Mouse (Mus musculus) hindbrain, postnatal 0 days (tissue): ENCODE measurements around the gene Trp73. TPM values are rescaled to one million over a fixed set of nuclear protein-coding genes. Genes with fewer than 3 reads are reported as not detected.

ENCODE experiments used
- ATAC-seq: fragments of 200-750 bp; cut with Nextera tagmentation; 2 replicates; pipeline ENCODE4 v1.8.0; 2017; ENCODE audit warnings: mild to moderate bottlenecking, moderate TSS enrichment, moderate library complexity
- DNase-seq: peaks from one replicate; pipeline ENCODE4 v3.0.0-alpha.2; 2015; ENCODE audit warnings: low spot score
- H3K27ac ChIP-seq: fragments of 300-500 bp; sonication (generic); 2 replicates; pipeline ENCODE4 v1.5.1; 2014; ENCODE audit warnings: mild to moderate bottlenecking
- H3K27me3 ChIP-seq: fragments of 300-500 bp; sonication (generic); 2 replicates; pipeline ENCODE4 v1.6.1; 2014; ENCODE audit warnings: low read length, mixed read lengths; ENCODE audit not compliant: insufficient read depth
- H3K36me3 ChIP-seq: fragments of 300-500 bp; sonication (generic); 2 replicates; pipeline ENCODE4 v1.6.1; 2014; ENCODE audit warnings: low read length, mixed read lengths; ENCODE audit not compliant: insufficient read depth
- H3K4me1 ChIP-seq: fragments of 300-500 bp; sonication (generic); 2 replicates; pipeline ENCODE4 v1.6.1; 2014; ENCODE audit warnings: antibody characterized with exemption, low read length, mixed read lengths; ENCODE audit not compliant: insufficient read depth
- H3K4me2 ChIP-seq: fragments of 300-500 bp; sonication (generic); 2 replicates; pipeline ENCODE4 v1.6.1; 2014; ENCODE audit warnings: low read depth, mild to moderate bottlenecking, low read length, moderate library complexity, mixed read lengths
- H3K4me3 ChIP-seq: fragments of 300-500 bp; sonication (generic); 2 replicates; pipeline ENCODE4 v1.5.1; 2014; ENCODE audit warnings: low read length
- H3K9ac ChIP-seq: fragments of 300-500 bp; sonication (generic); replicated peaks from 2 replicates; pipeline ENCODE4 v1.6.1; 2014; ENCODE audit warnings: mild to moderate bottlenecking, low read length, moderate library complexity, mixed read lengths
- H3K9me3 ChIP-seq: fragments of 300-500 bp; sonication (generic); 2 replicates; pipeline ENCODE4 v1.6.1; 2016; ENCODE audit warnings: low read length, mixed read lengths
- CTCF ChIP-seq: IDR thresholded peaks from 2 replicates; pipeline ENCODE4 v1.5.1; 2016; ENCODE audit warnings: antibody characterized with exemption, control low read depth, low read depth
- WGBS: fragments of 180-500 bp; shearing (Covaris S2); extraction: QIAGEN DNeasy Blood & Tissue Kit; methylation state at CpG from one replicate; pipeline ENCODE4 v1.1.7; 2014; 5-methylcytosine and 5-hydroxymethylcytosine counted together
- polyA plus RNA-seq: library from polyadenylated mRNA; unstranded; fragments of >200 nt; fragmentation: Nextera tagmentation; extraction: Ambion mirVana; gene quantifications from 2 replicates; pipeline ENCODE4 v1.2.1, GENCODE M21; 2015
- total RNA-seq: library from RNA; depleted of rRNA; stranded (reverse); fragments of >200 nt; gene quantifications from 2 replicates; pipeline ENCODE4 v1.2.3, GENCODE M21; 2014; rRNA removed

The Trp73 gene
- 0.83 and 1.2 TPM in 2 replicates for total RNA-seq
- polyA plus RNA-seq, result 0.96 and 1.3 TPM in 2 replicates

GRCm38 (mm10) chr4:154140182-154140212, at the start of gene Trp73:
Gene Trp73 (minus strand): TSS chr4:154140208.
- H3K9ac ChIP-seq, result peak within 1 kb of the TSS; percentile 41
- H3K27me3 ChIP-seq, result peaks cover 51% of the 10 kb centered on the region
- no peaks in the 10 kb centered on the region for H3K9me3 ChIP-seq
- DNase-seq (no peak), ATAC-seq (no peak)
- H3K36me3 ChIP-seq, result no peaks in the 10 kb centered on the region
- no peak within 1 kb of the TSS for H3K27ac ChIP-seq
- peak within 1 kb of the TSS; percentile 78 for H3K4me2 ChIP-seq
- H3K4me3 ChIP-seq, result peak within 1 kb of the TSS; percentile 45
- no CpG with 5 or more reads among the region's 4 CpGs for WGBS
- TF ChIP-seq CTCF, result no peak
- peaks cover 24% of the 10 kb centered on the region; the same call in 1 of the 2 replicates for H3K4me1 ChIP-seq

- no peak overlapping the region for H3K27ac ChIP-seq
- no peaks in the 10 kb centered on the region for H3K36me3 ChIP-seq
- H3K9ac ChIP-seq, result no peak overlapping the region
- no peak for ATAC-seq
- no peaks in the 10 kb centered on the region for H3K9me3 ChIP-seq
- DNase-seq, result no peak
- no peaks in the 10 kb centered on the region for H3K4me1 ChIP-seq
- no peak overlapping the region for H3K4me3 ChIP-seq
- no peaks in the 10 kb centered on the region for H3K27me3 ChIP-seq
- TF ChIP-seq CTCF, result no peak
- no peak overlapping the region for H3K4me2 ChIP-seq
- WGBS, result 78% methylated on average over 8 of the region's 8 CpGs
These were observed 48.9 kb upstream of the Trp73 start for GRCm38 (mm10) chr4:154188948-154189347.

- TF ChIP-seq CTCF, result no peak
- Histone ChIP-seq H3K27ac (no peak overlapping the region), H3K9ac (no peak overlapping the region), H3K36me3 (no peaks in the 10 kb centered on the region), H3K4me2 (no peak overlapping the region), H3K4me1 (no peaks in the 10 kb centered on the region), H3K9me3 (no peaks in the 10 kb centered on the region), H3K4me3 (no peak overlapping the region), H3K27me3 (no peaks in the 10 kb centered on the region)
- no peak for ATAC-seq
- no peak for DNase-seq
- 84% methylated on average over 11 of the region's 11 CpGs for WGBS
These were observed 46.1 kb upstream of the Trp73 start for GRCm38 (mm10) chr4:154186002-154186537.

GRCm38 (mm10) chr4:154185001-154185400, 45.0 kb upstream of the Trp73 start:
- no peak for DNase-seq
- Histone ChIP-seq H3K4me2 (no peak overlapping the region), H3K4me3 (no peak overlapping the region), H3K27ac (no peak overlapping the region), H3K9me3 (no peaks in the 10 kb centered on the region), H3K36me3 (no peaks in the 10 kb centered on the region), H3K4me1 (no peaks in the 10 kb centered on the region), H3K27me3 (no peaks in the 10 kb centered on the region), H3K9ac (no peak overlapping the region)
- no peak for TF ChIP-seq CTCF
- 65% methylated on average over 5 of the region's 5 CpGs for WGBS
- ATAC-seq, result no peak

DNA sequence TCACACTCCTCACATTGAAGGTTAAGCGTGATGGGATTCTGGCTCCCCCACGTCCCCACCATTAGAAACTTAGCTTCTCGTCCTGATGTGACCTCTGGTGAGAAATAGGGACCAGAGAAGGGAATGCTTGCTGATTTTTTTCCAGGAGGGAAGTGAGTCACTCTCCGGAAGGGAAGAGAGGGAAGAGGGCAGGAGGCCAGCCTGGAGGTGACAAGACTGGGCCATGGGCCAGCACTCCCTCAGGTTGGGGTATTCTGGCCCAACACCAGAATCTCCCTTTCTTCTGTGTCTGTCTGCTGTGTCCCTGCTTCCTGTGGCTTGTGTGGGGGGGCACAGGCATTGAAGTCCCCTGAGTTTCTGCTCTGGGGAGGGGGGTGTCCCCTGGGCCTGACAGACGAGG, 43.6 kb upstream of the Trp73 start:
- Histone ChIP-seq H3K36me3 (no peaks in the 10 kb centered on the region), H3K4me1 (no peaks in the 10 kb centered on the region), H3K27me3 (no peaks in the 10 kb centered on the region), H3K9me3 (no peaks in the 10 kb centered on the region), H3K4me3 (no peak overlapping the region), H3K4me2 (no peak overlapping the region), H3K27ac (no peak overlapping the region), H3K9ac (no peak overlapping the region)
- no peak for ATAC-seq
- no peak for DNase-seq
- TF ChIP-seq CTCF, result no peak
- 63% methylated on average over 5 of the region's 5 CpGs for WGBS

GRCm38 (mm10) chr4:154181001-154181400, 41.0 kb upstream of the Trp73 start:
- TF ChIP-seq CTCF, result no peak
- DNase-seq (no peak), ATAC-seq (no peak)
- Histone ChIP-seq H3K27me3 (no peaks in the 10 kb centered on the region), H3K36me3 (no peaks in the 10 kb centered on the region), H3K4me3 (no peak overlapping the region), H3K27ac (no peak overlapping the region), H3K4me1 (no peaks in the 10 kb centered on the region), H3K4me2 (no peak overlapping the region), H3K9me3 (no peaks in the 10 kb centered on the region), H3K9ac (no peak overlapping the region)
- 79% methylated on average over 7 of the region's 7 CpGs for WGBS

DNA sequence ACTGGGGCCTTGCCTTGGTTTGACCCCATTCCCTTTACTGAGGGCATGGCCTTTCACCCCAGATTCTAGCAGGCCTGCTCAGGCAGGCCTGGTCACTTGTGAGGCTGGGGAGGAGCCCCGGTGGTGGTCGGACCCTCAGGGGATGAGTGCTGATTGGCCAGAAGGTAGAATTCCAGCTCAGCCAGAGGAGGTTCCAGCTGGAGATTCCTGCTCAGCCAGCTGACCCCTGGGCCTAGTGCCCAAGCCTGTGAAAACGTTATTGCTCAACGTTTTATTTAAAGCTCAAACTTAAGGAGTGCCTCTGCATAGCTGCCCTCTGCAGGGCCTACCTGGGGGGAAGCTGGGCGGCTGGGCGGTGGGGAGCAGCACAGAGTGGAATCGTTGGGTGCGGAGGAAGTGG, 37.2 kb upstream of the Trp73 start:
- WGBS, result 67% methylated on average over 8 of the region's 8 CpGs
- ATAC-seq, result no peak

More for the DNA sequence above, 37.2 kb upstream of the Trp73 start:
- H3K36me3 ChIP-seq, result no peaks in the 10 kb centered on the region
- H3K27ac ChIP-seq, result no peak overlapping the region
- no peak for TF ChIP-seq CTCF
- H3K4me3 ChIP-seq, result no peak overlapping the region
- H3K4me2 ChIP-seq, result no peak overlapping the region
- H3K27me3 ChIP-seq, result no peaks in the 10 kb centered on the region
- no peak for DNase-seq
- no peaks in the 10 kb centered on the region for H3K4me1 ChIP-seq
- no peaks in the 10 kb centered on the region for H3K9me3 ChIP-seq
- no peak overlapping the region for H3K9ac ChIP-seq
